Mouse (Mus musculus) megakaryocyte, embryonic 14.5 days (primary cell): ENCODE results near the gene Olfr686. TPM values are rescaled to one million over a fixed set of nuclear protein-coding genes. Genes with fewer than 3 reads are reported as not detected.

ENCODE experiments used
- H3K27me3 ChIP-seq: replicated peaks from 2 replicates; pipeline ENCODE3; 2012; ENCODE audit warnings: inconsistent platforms
- H3K36me3 ChIP-seq: replicated peaks from 2 replicates; pipeline ENCODE3; 2012; ENCODE audit warnings: low read length, inconsistent platforms, mixed read lengths
- H3K4me1 ChIP-seq: 2 replicates; pipeline ENCODE4 v1.6.1; 2012; ENCODE audit warnings: inconsistent platforms
- H3K4me3 ChIP-seq: replicated peaks from 2 replicates; pipeline ENCODE3; 2012; ENCODE audit warnings: moderate library complexity, mild to moderate bottlenecking, inconsistent platforms
- H3K9me3 ChIP-seq: 2 replicates; pipeline ENCODE4 v1.6.1; 2012; ENCODE audit warnings: inconsistent platforms
- FLI1 ChIP-seq: IDR thresholded peaks from 2 replicates; pipeline ENCODE4 v1.6.1; 2012; ENCODE audit warnings: low read length, inconsistent platforms, mixed read lengths
- GATA1 ChIP-seq: IDR thresholded peaks from 3 replicates; pipeline ENCODE4 v1.6.1; 2012; ENCODE audit warnings: mixed read lengths, low read length, inconsistent platforms, borderline replicate concordance
- polyA plus RNA-seq: library from polyadenylated mRNA; stranded (reverse); fragments of >175 nt; gene quantifications from 2 replicates; pipeline ENCODE4 v1.2.3, GENCODE M21; 2012; ENCODE audit warnings: low replicate concordance; ENCODE audit not compliant: insufficient read depth

Olfr686 gene
- polyA plus RNA-seq: not detected in 2 replicates

GRCm38 (mm10) chr7:105207385-105207784 is at the start of gene Olfr686:
Olfr686 (minus strand) TSS chr7:105207485.
- no peak for TF ChIP-seq GATA1
- no peak for TF ChIP-seq FLI1
- Histone ChIP-seq H3K36me3 (no peaks in the 10 kb centered on the region), H3K9me3 (0 out of 2 replicates have a peak, but pooled peaks cover 3% of the 10 kb centered on the region)

GRCm38 (mm10) chr7:105256656-105257055 is 49.4 kb upstream of the Olfr686 start:
- Histone ChIP-seq H3K36me3 (no peaks in the 10 kb centered on the region), H3K9me3 (no peaks in the 10 kb centered on the region), H3K4me1 (no peaks in the 10 kb centered on the region), H3K4me3 (no peak overlapping the region), H3K27me3 (no peaks in the 10 kb centered on the region)
- TF ChIP-seq FLI1 (no peak), GATA1 (no peak)

More at GRCm38 (mm10) chr7:105207385-105207784, at the start of gene Olfr686:
- H3K27me3 ChIP-seq: no peaks in the 10 kb centered on the region
- no peaks in the 10 kb centered on the region for H3K4me1 ChIP-seq
- H3K4me3 ChIP-seq: no peak within 1 kb of the TSS

- Histone ChIP-seq H3K4me1 (no peaks in the 10 kb centered on the region), H3K27me3 (no peaks in the 10 kb centered on the region), H3K36me3 (no peaks in the 10 kb centered on the region), H3K4me3 (no peak overlapping the region), H3K9me3 (no peaks in the 10 kb centered on the region)
- no peak for TF ChIP-seq FLI1
- TF ChIP-seq GATA1: no peak
These were observed 40.9 kb upstream of the Olfr686 start for GRCm38 (mm10) chr7:105248197-105248596.

- no peak for TF ChIP-seq FLI1
- no peak for TF ChIP-seq GATA1
- Histone ChIP-seq H3K36me3 (no peaks in the 10 kb centered on the region), H3K4me3 (no peak overlapping the region), H3K9me3 (no peaks in the 10 kb centered on the region), H3K27me3 (no peaks in the 10 kb centered on the region), H3K4me1 (no peaks in the 10 kb centered on the region)
These were observed 40.4 kb upstream of the Olfr686 start for GRCm38 (mm10) chr7:105247671-105248070.

GRCm38 (mm10) chr7:105229386-105229785 is 22.1 kb upstream of the Olfr686 start:
- H3K27me3 ChIP-seq: no peaks in the 10 kb centered on the region
- H3K36me3 ChIP-seq: no peaks in the 10 kb centered on the region
- H3K4me1 ChIP-seq: no peaks in the 10 kb centered on the region
- no peak for TF ChIP-seq FLI1
- no peak for TF ChIP-seq GATA1
- no peaks in the 10 kb centered on the region for H3K9me3 ChIP-seq
- no peak overlapping the region for H3K4me3 ChIP-seq

- Histone ChIP-seq H3K4me1 (no peaks in the 10 kb centered on the region), H3K4me3 (no peak overlapping the region), H3K9me3 (no peaks in the 10 kb centered on the region), H3K27me3 (no peaks in the 10 kb centered on the region), H3K36me3 (no peaks in the 10 kb centered on the region)
- TF ChIP-seq FLI1 (no peak), GATA1 (no peak)
These were observed 20.9 kb upstream of the Olfr686 start for GRCm38 (mm10) chr7:105228138-105228537.

- no peak for TF ChIP-seq GATA1
- TF ChIP-seq FLI1: no peak
- H3K4me1 ChIP-seq: no peaks in the 10 kb centered on the region
- H3K9me3 ChIP-seq: no peaks in the 10 kb centered on the region
- H3K36me3 ChIP-seq: no peaks in the 10 kb centered on the region
- no peak overlapping the region for H3K4me3 ChIP-seq
- H3K27me3 ChIP-seq: no peaks in the 10 kb centered on the region
These were observed 19.4 kb upstream of the Olfr686 start for GRCm38 (mm10) chr7:105226703-105227102.

- Histone ChIP-seq H3K27me3 (no peaks in the 10 kb centered on the region), H3K36me3 (no peaks in the 10 kb centered on the region), H3K4me1 (no peaks in the 10 kb centered on the region), H3K9me3 (no peaks in the 10 kb centered on the region), H3K4me3 (no peak overlapping the region)
- no peak for TF ChIP-seq FLI1
- no peak for TF ChIP-seq GATA1
These were observed 18.8 kb upstream of the Olfr686 start for GRCm38 (mm10) chr7:105226072-105226471.

GRCm38 (mm10) chr7:105218281-105218680 is 11.0 kb upstream of the Olfr686 start:
- H3K9me3 ChIP-seq: 0 out of 2 replicates have a peak, but pooled peaks cover 6% of the 10 kb centered on the region
- H3K4me3 ChIP-seq: no peak overlapping the region
- H3K36me3 ChIP-seq: no peaks in the 10 kb centered on the region
- no peak for TF ChIP-seq GATA1
- TF ChIP-seq FLI1: no peak
- no peaks in the 10 kb centered on the region for H3K27me3 ChIP-seq
- no peaks in the 10 kb centered on the region for H3K4me1 ChIP-seq

GRCm38 (mm10) chr7:105214761-105215160 is 7.5 kb upstream of the Olfr686 start:
- Histone ChIP-seq H3K4me3 (no peak overlapping the region), H3K36me3 (no peaks in the 10 kb centered on the region), H3K27me3 (no peaks in the 10 kb centered on the region), H3K4me1 (no peaks in the 10 kb centered on the region), H3K9me3 (no peaks in the 10 kb centered on the region)
- TF ChIP-seq FLI1 (no peak), GATA1 (no peak)

GRCm38 (mm10) chr7:105185912-105186311 is 21.4 kb downstream of the Olfr686 start, which contains the start of gene Olfr685:
Olfr685 (minus strand) TSS chr7:105186012.
- no peaks in the 10 kb centered on the region for H3K9me3 ChIP-seq
- H3K36me3 ChIP-seq: no peaks in the 10 kb centered on the region
- TF ChIP-seq GATA1 (no peak), FLI1 (no peak)
- no peaks in the 10 kb centered on the region for H3K27me3 ChIP-seq
- no peaks in the 10 kb centered on the region for H3K4me1 ChIP-seq
- H3K4me3 ChIP-seq: no peak within 1 kb of the TSS
